Mouse (Mus musculus) liver, postnatal 0 days (tissue): Measurements from ENCODE around the gene Ndufaf5.
"Not testable (repeated sequence)": the region's sequence is repeated elsewhere in the genome, so short reads cannot be mapped to it uniquely, and the experiment has no call there.

Source experiments
- CTCF ChIP-seq: sonication (generic); IDR thresholded peaks from 2 replicates; pipeline ENCODE4 v1.5.1; 2016; ENCODE audit warnings: antibody characterized with exemption, low read depth
- EP300 ChIP-seq: IDR thresholded peaks from 2 replicates; pipeline ENCODE4 v1.6.1; 2016; ENCODE audit warnings: antibody characterized with exemption, low read depth, mild to moderate bottlenecking

- not testable (repeated sequence) for TF ChIP-seq CTCF, EP300
Observed at GRCm38 (mm10) chr2:140151743-140152142, 18.7 kb upstream of the Ndufaf5 start, which contains the start of gene Gm17374.
